Mouse (Mus musculus) left cerebral cortex, postnatal 14 days (tissue): Measurements from ENCODE around the gene Padi1. TPM values are rescaled to one million over a fixed set of nuclear protein-coding genes. Genes with fewer than 3 reads are reported as not detected.
A peak's percentile ranks its signal among the peaks of the same experiment; 100 is the strongest.

Experiments
- DNase-seq, 2 experiments: peaks; one replicate each; pipeline ENCODE4 v3.0.0; 2021 to 2022; ENCODE audit warnings: low spot score in 2 of 2, mixed read lengths in 1 of 2
- intact Hi-C: fragments of 180-260 bp; cut with DNase I; formaldehyde crosslinking; loops from one replicate; pipeline ENCODE4 v1.15.1; 2025
- long read RNA-seq, 2 experiments: library from polyadenylated mRNA; stranded (forward); transcript quantifications; one replicate each; pipeline ENCODE4 v2.0.0; 2021
- total RNA-seq, 2 experiments: library from RNA; stranded (reverse); gene quantifications; 2 replicates each; pipeline ENCODE4 v1.2.3; 2021

The Padi1 gene
- not detected for total RNA-seq
- long read RNA-seq, experiment 1, result 0 reads
- long read RNA-seq, experiment 2, partial matches to known transcripts, result 1 of 1 reads
- long read RNA-seq, experiment 2, other reads (novel, unspliced or antisense), result 0 of 1 reads

GRCm38 (mm10) chr4:140845666-140846065 lies at the start of gene Padi1:
TSS of gene Padi1 (minus strand) at chr4:140845778.
- intact Hi-C loops, result no loop called here
- DNase-seq, result no peak

GRCm38 (mm10) chr4:140892163-140892530 lies 46.6 kb upstream of the Padi1 start:
- DNase-seq, result no peak
- intact Hi-C loops, result no loop called here

- DNase-seq, result no peak
- intact Hi-C loops, result no loop called here
Measured at GRCm38 (mm10) chr4:140891525-140892162, 46.1 kb upstream of the Padi1 start.

DNA sequence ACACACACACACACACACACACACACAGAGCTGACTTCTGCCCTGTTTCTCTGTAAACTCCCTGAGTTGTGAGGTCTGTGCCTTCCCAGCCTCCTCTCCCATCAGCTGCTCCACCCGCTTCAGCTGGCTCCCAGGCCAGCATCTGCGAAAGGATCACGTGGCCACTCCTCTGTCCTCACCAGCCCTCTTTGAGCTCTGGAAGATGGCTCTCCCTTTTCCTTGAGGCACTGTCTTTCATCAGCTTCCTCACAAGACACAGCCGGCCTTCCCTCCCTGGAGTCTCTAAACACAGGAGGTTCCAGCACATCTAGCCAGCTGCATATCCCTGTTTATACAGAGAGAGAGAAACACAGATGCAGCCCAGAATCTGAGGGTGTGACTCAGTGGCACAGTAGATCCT lies 38.3 kb upstream of the Padi1 start:
- intact Hi-C loops, result no loop called here
- peak in 1 of 2 experiments; percentile 49 for DNase-seq

- intact Hi-C loops, result no loop called here
- DNase-seq, result no peak
Measured at GRCm38 (mm10) chr4:140882981-140883380, 37.4 kb upstream of the Padi1 start.

GRCm38 (mm10) chr4:140882365-140882764 lies 36.8 kb upstream of the Padi1 start:
- intact Hi-C loops, result no loop called here
- DNase-seq, result no peak

DNA sequence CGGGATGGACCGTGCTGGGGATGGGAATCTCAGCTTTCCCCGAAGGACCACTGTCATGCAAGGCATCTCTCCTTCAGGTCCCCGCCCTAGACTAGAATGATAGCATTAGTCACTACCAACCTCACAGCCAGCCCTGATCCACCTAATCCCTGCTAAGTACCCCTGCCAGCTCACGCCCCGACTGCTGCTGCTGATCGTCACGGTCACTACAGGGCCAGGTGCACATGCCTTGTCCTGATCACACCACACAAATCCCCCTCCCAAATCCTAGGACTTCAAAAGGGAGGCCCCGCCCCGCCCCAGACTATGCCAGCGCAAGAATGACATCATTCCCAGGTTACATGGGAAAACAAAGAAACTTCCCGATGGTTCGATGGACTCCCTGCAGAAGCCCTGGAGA lies 36.2 kb upstream of the Padi1 start:
- no peak for DNase-seq
- intact Hi-C loops, result no loop called here

DNA sequence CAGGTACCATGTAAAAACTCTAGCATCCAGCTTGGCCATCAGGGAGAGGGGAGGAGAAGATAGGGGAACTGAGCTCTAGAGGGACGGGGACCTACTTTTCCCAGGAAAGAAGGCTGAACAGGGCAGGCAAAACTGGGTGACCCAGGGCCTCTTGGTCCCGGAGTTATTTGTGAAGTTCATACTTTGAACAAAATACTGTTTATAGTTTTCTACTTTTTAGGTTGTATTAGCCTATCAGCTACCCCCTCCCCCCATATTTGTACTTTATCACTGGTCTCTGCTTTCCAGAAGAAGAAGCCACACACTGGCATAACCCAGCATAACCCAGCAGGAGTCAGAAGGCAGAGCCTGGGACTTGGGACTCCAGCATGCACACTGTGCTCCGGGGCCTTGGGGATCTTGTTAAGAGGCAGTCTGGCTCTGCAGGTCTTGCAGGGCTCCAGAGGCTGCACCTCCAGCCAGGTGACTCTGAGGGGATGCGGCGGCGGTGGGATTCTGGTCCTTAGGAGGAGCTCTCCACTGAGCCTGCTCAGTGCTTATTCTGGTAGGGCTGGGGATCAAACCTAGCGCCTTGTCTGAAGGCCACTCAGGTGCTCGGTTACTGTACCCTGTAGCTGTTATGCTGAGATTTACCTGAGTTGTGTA lies 35.6 kb upstream of the Padi1 start:
- no peak for DNase-seq
- intact Hi-C loops, result no loop called here

GRCm38 (mm10) chr4:140880207-140880606 lies 34.6 kb upstream of the Padi1 start:
- intact Hi-C loops, result no loop called here
- DNase-seq, result no peak

DNA sequence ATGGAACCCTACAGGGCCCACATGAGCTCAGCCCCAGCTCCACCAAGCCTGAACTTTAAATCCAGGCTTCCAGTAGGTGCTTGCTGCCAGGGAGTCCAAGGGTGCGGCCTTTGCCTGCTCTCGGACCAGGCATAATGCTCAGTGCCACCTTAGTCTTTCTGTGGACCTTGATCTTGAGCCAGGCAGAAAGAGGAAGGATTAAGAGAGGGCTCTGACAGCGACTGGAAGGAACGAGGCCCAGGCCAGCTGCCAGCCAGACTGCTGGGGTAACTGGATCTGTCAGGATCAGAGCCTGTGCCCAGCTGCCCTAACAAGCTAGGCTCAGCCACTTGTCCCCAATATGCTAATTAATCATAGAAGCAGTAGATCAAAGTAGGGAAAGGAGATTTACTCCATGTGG lies 34.2 kb upstream of the Padi1 start:
- DNase-seq, result peak; percentile 48 to 55
- intact Hi-C loops, result no loop called here

DNA sequence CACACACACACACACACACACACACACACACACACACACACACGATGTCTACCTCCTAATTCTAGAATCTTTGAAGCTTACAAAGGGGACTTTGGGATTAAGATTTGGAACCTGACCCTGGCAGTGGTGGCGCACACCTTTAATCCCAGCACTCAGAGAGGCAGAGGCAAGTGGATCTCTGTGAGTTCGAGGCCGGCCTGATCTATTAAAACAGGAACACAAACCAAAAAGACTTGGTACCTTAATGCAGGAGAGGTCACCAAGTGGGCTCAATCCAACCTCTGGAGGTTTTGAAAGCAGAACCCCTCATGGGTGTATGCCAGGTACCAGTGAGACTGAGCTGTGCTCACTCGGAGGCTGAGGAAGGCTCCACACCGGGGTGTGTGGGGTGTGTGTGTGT lies 33.5 kb upstream of the Padi1 start:
- intact Hi-C loops, result no loop called here
- no peak for DNase-seq

GRCm38 (mm10) chr4:140878655-140879054 lies 33.1 kb upstream of the Padi1 start:
- intact Hi-C loops, result no loop called here
- DNase-seq, result no peak

DNA sequence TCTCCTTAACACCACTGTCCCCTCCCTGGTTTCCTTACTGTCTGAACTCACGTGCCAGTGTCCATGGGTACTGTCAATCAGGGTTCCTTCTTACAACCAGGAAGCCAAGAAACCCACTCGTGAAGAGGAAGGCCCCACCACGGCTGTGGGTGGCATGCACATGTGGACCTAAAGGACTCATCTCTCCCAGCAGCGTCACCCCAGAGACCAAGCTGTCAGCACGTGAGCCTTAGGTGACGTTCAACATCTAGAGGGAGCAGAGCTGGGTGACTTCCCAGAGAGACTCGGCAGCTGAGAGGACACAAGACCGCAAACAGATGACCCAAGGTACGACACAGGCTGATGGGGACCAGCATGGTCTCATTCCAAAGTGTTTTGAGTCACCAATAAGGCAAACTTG lies 31.9 kb upstream of the Padi1 start:
- intact Hi-C loops, result no loop called here
- DNase-seq, result no peak

GRCm38 (mm10) chr4:140876681-140877080 lies 31.1 kb upstream of the Padi1 start:
- intact Hi-C loops, result no loop called here
- no peak for DNase-seq

DNA sequence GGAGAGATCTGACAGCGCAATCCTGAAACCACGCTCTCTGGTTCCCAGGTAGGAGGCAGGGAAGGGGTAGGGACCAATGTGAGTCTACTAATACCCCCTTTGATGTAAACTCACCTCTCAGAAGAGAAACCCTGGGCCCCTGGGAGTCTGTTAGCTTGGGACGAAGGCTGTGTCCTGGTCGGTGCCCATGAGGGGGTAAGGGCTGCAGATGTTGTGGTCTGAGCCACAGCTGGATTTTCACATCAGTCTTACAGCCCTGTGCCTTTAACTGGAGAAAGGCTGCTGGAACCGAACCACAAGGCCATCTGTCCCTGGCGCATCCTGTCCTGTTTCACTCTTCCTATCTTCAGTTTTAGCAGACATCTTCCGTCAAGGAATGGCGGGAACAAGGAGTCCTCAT lies 30.6 kb upstream of the Padi1 start:
- no peak for DNase-seq

GRCm38 (mm10) chr4:140873011-140873410 lies 27.4 kb upstream of the Padi1 start:
- no peak for DNase-seq
- intact Hi-C loops, result no loop called here

More for the DNA sequence above, 30.6 kb upstream of the Padi1 start:
- intact Hi-C loops, result no loop called here

DNA sequence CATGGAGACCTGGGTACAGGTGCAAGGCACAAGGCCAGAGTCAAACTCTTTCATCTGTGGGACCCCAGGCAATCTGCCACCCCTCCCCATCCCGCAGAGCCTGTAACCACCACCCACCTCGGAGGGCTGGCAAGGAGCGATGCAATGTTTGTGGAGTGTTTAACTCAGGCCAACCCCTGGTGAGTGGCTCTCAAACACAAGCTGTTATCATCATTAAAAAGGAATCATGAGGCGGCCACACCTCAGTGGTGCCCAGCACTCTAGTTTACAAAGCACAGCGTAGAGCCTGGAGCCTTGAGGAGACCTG lies 27.1 kb upstream of the Padi1 start:
- DNase-seq, result no peak
- intact Hi-C loops, result no loop called here

- DNase-seq, result no peak
- intact Hi-C loops, result no loop called here
Measured at GRCm38 (mm10) chr4:140871851-140872685, 26.5 kb upstream of the Padi1 start.

DNA sequence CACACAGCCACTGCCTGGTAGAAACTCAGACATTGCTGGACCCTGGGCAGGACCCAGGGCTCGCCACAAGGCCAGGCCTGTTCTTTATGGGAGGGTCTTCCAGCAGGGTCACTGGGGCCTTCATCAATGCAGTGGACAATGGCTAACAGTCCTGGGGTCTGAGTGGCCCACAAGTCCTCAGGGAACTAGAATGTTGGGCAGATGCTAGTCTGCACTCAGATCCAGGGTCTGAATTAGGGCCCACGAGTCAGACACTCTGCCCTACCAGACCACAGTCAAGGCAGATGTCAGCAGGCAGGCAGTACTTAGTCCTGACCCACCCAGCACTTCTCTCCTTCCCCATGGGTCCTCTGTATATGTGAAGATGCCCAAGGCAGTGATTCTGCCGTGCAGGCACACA lies 25.8 kb upstream of the Padi1 start:
- intact Hi-C loops, result no loop called here
- no peak for DNase-seq

- no peak for DNase-seq
- intact Hi-C loops, result no loop called here
Measured at GRCm38 (mm10) chr4:140870876-140871275, 25.3 kb upstream of the Padi1 start.

GRCm38 (mm10) chr4:140869945-140870344 lies 24.4 kb upstream of the Padi1 start:
- DNase-seq, result no peak
- intact Hi-C loops, result no loop called here
